Mouse (Mus musculus): ENCODE measurements around the gene Rhob.

Gene Rhob

GRCm38 (mm10) chr12:8502546-8502945 is 2.7 kb upstream of the Rhob start:
- peak; percentile 58 for DNase-seq

GRCm38 (mm10) chr12:8501571-8502305 is 1.9 kb upstream of the Rhob start:
- DNase-seq, result no peak

GRCm38 (mm10) chr12:8500597-8501570 is 1.1 kb upstream of the Rhob start:
- DNase-seq, result no peak

GRCm38 (mm10) chr12:8499001-8499870 is 573 bp downstream of the Rhob start:
- DNase-seq, result peak; percentile 64

GRCm38 (mm10) chr12:8498591-8499000 is 1.2 kb downstream of the Rhob start:
- no peak for DNase-seq

GRCm38 (mm10) chr12:8498148-8498571 is 1.6 kb downstream of the Rhob start:
- peak; percentile 65 for DNase-seq

GRCm38 (mm10) chr12:8497314-8497706 is 2.5 kb downstream of the Rhob start:
- DNase-seq, result no peak

GRCm38 (mm10) chr12:8496679-8497313 is 3.0 kb downstream of the Rhob start:
- no peak for DNase-seq

GRCm38 (mm10) chr12:8495881-8496678 is 3.7 kb downstream of the Rhob start:
- DNase-seq, result peak; percentile 61

- DNase-seq, result no peak
These were observed 5.1 kb downstream of the Rhob start for GRCm38 (mm10) chr12:8494675-8495074.

GRCm38 (mm10) chr12:8493386-8493785 is 6.4 kb downstream of the Rhob start:
- DNase-seq, result no peak

GRCm38 (mm10) chr12:8489098-8489497 is 10.7 kb downstream of the Rhob start:
- DNase-seq, result no peak

GRCm38 (mm10) chr12:8488652-8488980 is 11.2 kb downstream of the Rhob start:
- no peak for DNase-seq

- peak; percentile 60 for DNase-seq
These were observed 11.7 kb downstream of the Rhob start for GRCm38 (mm10) chr12:8487959-8488651.

- DNase-seq, result no peak
These were observed 12.5 kb downstream of the Rhob start for GRCm38 (mm10) chr12:8487281-8487680.

- DNase-seq, result no peak
These were observed 14.6 kb downstream of the Rhob start for GRCm38 (mm10) chr12:8485247-8485646.

- no peak for DNase-seq
These were observed 17.6 kb downstream of the Rhob start for GRCm38 (mm10) chr12:8482169-8482568.

GRCm38 (mm10) chr12:8474836-8475387 is 24.9 kb downstream of the Rhob start:
- no peak for DNase-seq

- DNase-seq, result no peak
These were observed 27.0 kb downstream of the Rhob start for GRCm38 (mm10) chr12:8472591-8473358.

GRCm38 (mm10) chr12:8472051-8472450 is 27.8 kb downstream of the Rhob start:
- DNase-seq, result no peak
